Mouse (Mus musculus) CH12.LX (cell line): Measurements from ENCODE around the gene Ccl7. TPM values are rescaled to one million over a fixed set of nuclear protein-coding genes. Genes with fewer than 3 reads are reported as not detected.

Experiments
- DNase-seq: peaks from one replicate; pipeline ENCODE4 v3.0.0-alpha.2; 2013; ENCODE audit errors: extremely low read depth
- H3K27ac ChIP-seq: 2 replicates; pipeline ENCODE4 v1.5.1; 2012; ENCODE audit warnings: low read depth, mild to moderate bottlenecking, control low read depth, moderate library complexity; ENCODE audit not compliant: insufficient read depth
- H3K27me3 ChIP-seq: replicated peaks from 2 replicates; pipeline ENCODE3; 2012; ENCODE audit warnings: inconsistent platforms
- H3K36me3 ChIP-seq, 2 experiments: replicated peaks in 1 of 2; 2 replicates each; pipeline versions ENCODE3 to v1.6.1; 2012; ENCODE audit warnings: inconsistent platforms in 1 of 2, low read length in 1 of 2, mild to moderate bottlenecking in 1 of 2, mixed read lengths in 1 of 2, moderate library complexity in 1 of 2; ENCODE audit not compliant: control insufficient read depth in 1 of 2, insufficient read depth in 1 of 2
- H3K4me1 ChIP-seq, 2 experiments: 2 replicates each; pipeline ENCODE4 v1.6.1; 2012; ENCODE audit warnings: inconsistent platforms in 1 of 2, moderate library complexity in 1 of 2; ENCODE audit not compliant: insufficient read depth in 2 of 2, control insufficient read depth in 1 of 2
- H3K4me2 ChIP-seq: 2 replicates; pipeline ENCODE4 v1.6.1; 2012; ENCODE audit warnings: low read depth, mild to moderate bottlenecking, control low read depth; ENCODE audit not compliant: poor library complexity, insufficient read depth, severe bottlenecking
- H3K4me3 ChIP-seq, 3 experiments: fragments of 150-350 bp in 1 of 3; sonication (generic) in 1 of 3; replicated peaks in 1 of 3; 2 replicates each; pipeline versions ENCODE3 to v1.5.1; 2011 to 2012; ENCODE audit warnings: low read depth in 2 of 3, low read length in 2 of 3, mild to moderate bottlenecking in 2 of 3, moderate library complexity in 2 of 3, control low read depth in 1 of 3, improper control_type of control experiment in 1 of 3, inconsistent platforms in 1 of 3, mixed read lengths in 1 of 3; ENCODE audit not compliant: poor library complexity in 1 of 3
- H3K79me2 ChIP-seq: replicated peaks from 2 replicates; pipeline ENCODE4 v1.6.1; 2012; ENCODE audit warnings: mild to moderate bottlenecking, moderate library complexity; ENCODE audit not compliant: control insufficient read depth, poor library complexity, insufficient read depth, severe bottlenecking; ENCODE audit errors: extremely low read depth
- H3K9ac ChIP-seq: 2 replicates; pipeline ENCODE4 v1.6.1; 2012; ENCODE audit warnings: low read depth, mild to moderate bottlenecking, control low read depth, moderate library complexity; ENCODE audit not compliant: insufficient read depth
- H3K9me3 ChIP-seq: replicated peaks from 2 replicates; pipeline ENCODE3; 2012; ENCODE audit warnings: low read length, inconsistent platforms, mixed read lengths
- BHLHE40 ChIP-seq: IDR thresholded peaks from 2 replicates; pipeline ENCODE4 v1.6.1; 2011; ENCODE audit warnings: mild to moderate bottlenecking, low read depth, low read length, improper control_type of control experiment
- CHD2 ChIP-seq: IDR thresholded peaks from 2 replicates; pipeline ENCODE4 v1.6.1; 2011; ENCODE audit warnings: low read length, improper control_type of control experiment
- ETS1 ChIP-seq: conservative IDR thresholded peaks from 2 replicates; pipeline ENCODE4 v1.6.1; 2012; ENCODE audit warnings: low read depth, mild to moderate bottlenecking, inconsistent platforms, low read length, improper control_type of control experiment, moderate library complexity
- IRF4 ChIP-seq: IDR thresholded peaks from 2 replicates; pipeline ENCODE4 v1.6.1; 2014; ENCODE audit warnings: low read depth, mild to moderate bottlenecking, inconsistent platforms, low read length, improper control_type of control experiment
- JUN ChIP-seq: IDR thresholded peaks from 2 replicates; pipeline ENCODE4 v1.6.1; 2011; ENCODE audit warnings: low read depth, mild to moderate bottlenecking, low read length, improper control_type of control experiment, moderate library complexity; ENCODE audit not compliant: insufficient read depth
- JUND ChIP-seq: conservative IDR thresholded peaks from 2 replicates; pipeline ENCODE4 v1.6.1; 2011; ENCODE audit warnings: low read depth, low read length, improper control_type of control experiment
- MAZ ChIP-seq: IDR thresholded peaks from 2 replicates; pipeline ENCODE4 v1.6.1; 2012; ENCODE audit warnings: low read depth, mild to moderate bottlenecking, inconsistent platforms, low read length, improper control_type of control experiment, moderate library complexity
- MXI1 ChIP-seq: IDR thresholded peaks from 2 replicates; pipeline ENCODE4 v1.6.1; 2011; ENCODE audit warnings: mild to moderate bottlenecking, low read depth, low read length, improper control_type of control experiment
- MYC ChIP-seq: IDR thresholded peaks from 2 replicates; pipeline ENCODE4 v1.6.1; 2011; ENCODE audit warnings: low read depth, mild to moderate bottlenecking, improper control_type of control experiment, low read length
- POLR2A ChIP-seq: IDR thresholded peaks from 2 replicates; pipeline ENCODE4 v1.6.1; 2011; ENCODE audit warnings: low read depth, mild to moderate bottlenecking, improper control_type of control experiment, low read length
- POLR2AphosphoS2 ChIP-seq: IDR thresholded peaks from 2 replicates; pipeline ENCODE4 v1.6.1; 2011; ENCODE audit warnings: low read depth, low read length, improper control_type of control experiment
- RAD21 ChIP-seq: IDR thresholded peaks from 2 replicates; pipeline ENCODE4 v1.6.1; 2011; ENCODE audit warnings: low read depth, mild to moderate bottlenecking, low read length, improper control_type of control experiment, moderate library complexity
- RCOR1 ChIP-seq: conservative IDR thresholded peaks from 2 replicates; pipeline ENCODE4 v1.6.1; 2012; ENCODE audit warnings: low read depth, mild to moderate bottlenecking, inconsistent platforms, low read length, improper control_type of control experiment
- TBP ChIP-seq: conservative IDR thresholded peaks from 2 replicates; pipeline ENCODE4 v1.6.1; 2011; ENCODE audit warnings: low read depth, low read length, improper control_type of control experiment
- USF1 ChIP-seq: IDR thresholded peaks from 2 replicates; pipeline ENCODE4 v1.6.1; 2014; ENCODE audit warnings: low read depth, mild to moderate bottlenecking, inconsistent platforms, low read length, improper control_type of control experiment
- ZKSCAN1 ChIP-seq: IDR thresholded peaks from 2 replicates; pipeline ENCODE4 v1.6.1; 2012; ENCODE audit warnings: low read depth, inconsistent platforms, low read length, improper control_type of control experiment, borderline replicate concordance
- dilution Hi-C: fragments of 300-500 bp; cut with MboI; formaldehyde crosslinking; loops from 2 replicates; pipeline ENCODE4 v1.14.3; 2020; ENCODE audit warnings: low sequenced_read_pairs; ENCODE audit not compliant: extremely low pct_unique_long_range_greater_than_20kb, extremely low pct_ligation_motif_present
- in situ Hi-C: fragments of 300-500 bp; cut with MboI; formaldehyde crosslinking; loops from 3 replicates; pipeline ENCODE4 v1.14.3; 2019; ENCODE audit warnings: low sequenced_read_pairs, low pct_ligation_motif_present, low pct_unique_long_range_greater_than_20kb, mixed read lengths
- polyA plus RNA-seq: library from polyadenylated mRNA; unstranded; fragments of >175 nt; gene quantifications from 2 replicates; pipeline ENCODE4 v1.2.1, GENCODE M21; 2012; ENCODE audit warnings: low read depth; ENCODE audit not compliant: insufficient read length
- total RNA-seq, 2 experiments: library from RNA; depleted of rRNA; stranded (reverse); fragments of 300-350 nt in 1 of 2; fragments of >200 nt in 1 of 2; gene quantifications; 2 replicates each; pipeline ENCODE4 v1.2.3; 2012 to 2014

The Ccl7 gene
- total and polyA plus RNA-seq, 3 experiments: not detected

- no peak overlapping the region for H3K27ac ChIP-seq
Observed at GRCm38 (mm10) chr11:82023769-82024168, 21.7 kb upstream of the Ccl7 start.

GRCm38 (mm10) chr11:82030171-82030570, 15.3 kb upstream of the Ccl7 start:
- Histone ChIP-seq H3K4me3 (no peak overlapping the region), H3K9me3 (no peaks in the 10 kb centered on the region), H3K27me3 (peaks cover 42% of the 10 kb centered on the region), H3K27ac (no peak overlapping the region), H3K4me1 (no peaks in the 10 kb centered on the region), H3K36me3 (no peaks in the 10 kb centered on the region), H3K4me2 (no peak overlapping the region), H3K79me2 (no peaks in the 10 kb centered on the region), H3K9ac (no peak overlapping the region)
- in situ Hi-C loops (no loop called here), dilution Hi-C loops (no loop called here)
- DNase-seq: no peak
- TF ChIP-seq ZKSCAN1: no peak
- no peak for TF ChIP-seq JUND
- no peak for TF ChIP-seq JUN
- no peak for TF ChIP-seq POLR2A

More at GRCm38 (mm10) chr11:82023769-82024168, 21.7 kb upstream of the Ccl7 start:
- Histone ChIP-seq H3K9me3 (no peaks in the 10 kb centered on the region), H3K27me3 (peaks cover 16% of the 10 kb centered on the region), H3K4me3 (no peak overlapping the region), H3K36me3 (no peaks in the 10 kb centered on the region), H3K4me2 (no peak overlapping the region), H3K79me2 (no peaks in the 10 kb centered on the region), H3K4me1 (peaks cover 8 to 43% of the 10 kb centered on the region in 2 experiments; a peak in 3 of 4 replicates), H3K9ac (no peak overlapping the region)
- TF ChIP-seq IRF4: no peak
- no peak for TF ChIP-seq POLR2A
- in situ Hi-C loops: no loop called here
- DNase-seq: no peak
- dilution Hi-C loops: no loop called here

- H3K4me1 ChIP-seq: no peaks in the 10 kb centered on the region
- H3K36me3 ChIP-seq: no peaks in the 10 kb centered on the region
- no peak for DNase-seq
- peaks cover 40% of the 10 kb centered on the region for H3K27me3 ChIP-seq
- H3K9me3 ChIP-seq: no peaks in the 10 kb centered on the region
- in situ Hi-C loops (no loop called here), dilution Hi-C loops (no loop called here)
- H3K4me2 ChIP-seq: no peak overlapping the region
- no peaks in the 10 kb centered on the region for H3K79me2 ChIP-seq
- no peak for TF ChIP-seq TBP
- TF ChIP-seq JUND: no peak
- no peak for TF ChIP-seq MAZ
- TF ChIP-seq CHD2: no peak
- TF ChIP-seq MXI1: no peak
- TF ChIP-seq RCOR1: no peak
- TF ChIP-seq IRF4: no peak
- TF ChIP-seq BHLHE40: no peak
- no peak for TF ChIP-seq ETS1
- no peak for TF ChIP-seq ZKSCAN1
- no peak for TF ChIP-seq POLR2AphosphoS2
- TF ChIP-seq USF1: no peak
- TF ChIP-seq MYC: no peak
- no peak for TF ChIP-seq RAD21
- no peak overlapping the region for H3K4me3 ChIP-seq
- H3K9ac ChIP-seq: no peak overlapping the region
- H3K27ac ChIP-seq: no peak overlapping the region
Observed at GRCm38 (mm10) chr11:82032136-82032535, 13.4 kb upstream of the Ccl7 start.
